Mouse (Mus musculus) limb, embryonic 15.5 days (tissue): ENCODE data around the gene Iqgap1. TPM values are rescaled to one million over a fixed set of nuclear protein-coding genes. Genes with fewer than 3 reads are reported as not detected.
A peak's percentile ranks its signal among the peaks of the same experiment; 100 is the strongest.

ENCODE experiments used
- ATAC-seq: fragments of 200-750 bp; cut with Nextera tagmentation; 2 replicates; pipeline ENCODE4 v1.8.0; 2017; ENCODE audit warnings: low read depth, moderate TSS enrichment; ENCODE audit not compliant: insufficient number of reproducible peaks, low FRiP score, low TSS enrichment
- H3K27ac ChIP-seq: fragments of 300-500 bp; sonication (generic); 2 replicates; pipeline ENCODE4 v1.5.1; 2015; ENCODE audit warnings: moderate library complexity, mild to moderate bottlenecking, inconsistent platforms
- H3K27me3 ChIP-seq: fragments of 300-500 bp; sonication (generic); 2 replicates; pipeline ENCODE4 v1.6.1; 2015; ENCODE audit warnings: inconsistent platforms
- H3K36me3 ChIP-seq: fragments of 300-500 bp; sonication (generic); 2 replicates; pipeline ENCODE4 v1.6.1; 2015; ENCODE audit warnings: inconsistent platforms
- H3K4me1 ChIP-seq: fragments of 300-500 bp; sonication (generic); 2 replicates; pipeline ENCODE4 v1.6.1; 2015; ENCODE audit warnings: inconsistent platforms
- H3K4me2 ChIP-seq: fragments of 300-500 bp; sonication (generic); 2 replicates; pipeline ENCODE4 v1.6.1; 2015; ENCODE audit warnings: mild to moderate bottlenecking, inconsistent platforms
- H3K4me3 ChIP-seq: fragments of 300-500 bp; sonication (generic); 2 replicates; pipeline ENCODE4 v1.5.1; 2015; ENCODE audit warnings: mild to moderate bottlenecking, inconsistent platforms
- H3K9ac ChIP-seq: fragments of 300-500 bp; sonication (generic); 2 replicates; pipeline ENCODE4 v1.6.1; 2015; ENCODE audit warnings: inconsistent platforms
- H3K9me3 ChIP-seq: fragments of 300-500 bp; sonication (generic); 2 replicates; pipeline ENCODE4 v1.6.1; 2016; ENCODE audit warnings: inconsistent platforms
- WGBS: fragments of 180-500 bp; shearing (Covaris S2); methylation state at CpG from one replicate; pipeline ENCODE4 v1.1.7; 2015; 5-methylcytosine and 5-hydroxymethylcytosine counted together
- polyA plus RNA-seq: library from polyadenylated mRNA; unstranded; fragments of >200 nt; fragmentation: Nextera tagmentation; extraction: Ambion mirVana; gene quantifications from 2 replicates; pipeline ENCODE4 v1.2.1, GENCODE M21; 2015

Iqgap1 gene
- polyA plus RNA-seq, 1 experiment from 2014 or later: 103 TPM

DNA sequence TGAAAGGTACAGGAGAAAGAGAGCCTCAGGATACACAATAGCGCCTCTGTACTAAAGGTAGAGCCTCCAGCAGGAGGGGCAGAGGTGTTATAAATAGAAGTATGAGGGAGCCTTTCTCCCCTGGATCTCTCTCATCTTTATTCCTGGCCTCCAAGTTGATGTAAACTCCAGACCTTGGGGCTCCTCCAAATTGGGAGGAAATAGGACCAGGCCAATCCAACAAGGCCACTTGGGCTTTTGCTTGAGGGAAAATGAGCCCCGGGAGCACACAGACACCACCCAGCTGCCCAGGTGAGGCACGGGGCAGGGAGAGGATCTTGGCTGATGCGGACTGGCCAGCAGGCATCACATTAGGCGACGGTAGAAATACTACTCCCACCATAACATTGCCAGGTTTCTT lies 29.5 kb downstream of the Iqgap1 start:
- peaks cover 20% of the 10 kb centered on the region for H3K4me1 ChIP-seq
- H3K27ac ChIP-seq: peak overlapping the region; percentile 73
- ATAC-seq: peak; percentile 61; the same call in 1 of the 2 replicates
- H3K9ac ChIP-seq: no peak overlapping the region
- H3K36me3 ChIP-seq: peaks cover 43% of the 10 kb centered on the region
- H3K4me3 ChIP-seq: no peak overlapping the region
- no peaks in the 10 kb centered on the region for H3K9me3 ChIP-seq
- WGBS: 63% methylated on average over 6 of the region's 6 CpGs
- no peak overlapping the region for H3K4me2 ChIP-seq
- no peaks in the 10 kb centered on the region for H3K27me3 ChIP-seq

- H3K27ac ChIP-seq: no peak overlapping the region
- ATAC-seq: no peak
- WGBS: 64% methylated on average over 5 of the region's 5 CpGs
Measured at GRCm38 (mm10) chr7:80789534-80789933, 36.2 kb downstream of the Iqgap1 start.

DNA sequence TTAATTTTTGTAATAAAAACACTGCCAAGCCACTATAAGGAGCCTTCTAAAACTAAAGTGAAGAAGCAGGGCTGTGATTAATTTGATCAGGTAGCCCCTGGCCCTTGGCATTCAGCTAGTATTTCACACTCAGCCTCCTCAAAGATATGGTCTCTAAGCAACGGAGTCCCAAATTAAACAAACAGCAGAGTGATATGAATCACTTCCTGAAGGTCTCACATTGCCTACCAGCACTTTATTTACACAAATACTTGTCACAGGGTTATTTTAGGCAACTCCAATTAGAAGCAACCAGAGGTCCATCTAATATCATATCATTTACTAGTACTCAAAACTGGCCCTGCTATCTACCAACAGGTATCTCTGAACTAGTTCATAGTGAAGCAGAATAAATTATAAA lies 36.7 kb downstream of the Iqgap1 start:
- Histone ChIP-seq H3K27ac (no peak overlapping the region), H3K4me3 (no peak overlapping the region), H3K36me3 (peaks cover 4% of the 10 kb centered on the region; the same call in 1 of the 2 replicates), H3K9ac (no peak overlapping the region), H3K4me2 (no peak overlapping the region), H3K27me3 (no peaks in the 10 kb centered on the region), H3K4me1 (peaks cover 25% of the 10 kb centered on the region), H3K9me3 (no peaks in the 10 kb centered on the region)
- WGBS: 51% methylated on average over 1 of the region's 1 CpGs
- ATAC-seq: no peak

More at GRCm38 (mm10) chr7:80789534-80789933, 36.2 kb downstream of the Iqgap1 start:
- H3K9ac ChIP-seq: no peak overlapping the region
- no peak overlapping the region for H3K4me3 ChIP-seq
- H3K9me3 ChIP-seq: no peaks in the 10 kb centered on the region
- H3K36me3 ChIP-seq: peaks cover 4% of the 10 kb centered on the region; the same call in 1 of the 2 replicates
- H3K27me3 ChIP-seq: no peaks in the 10 kb centered on the region
- peaks cover 25% of the 10 kb centered on the region for H3K4me1 ChIP-seq
- no peak overlapping the region for H3K4me2 ChIP-seq

GRCm38 (mm10) chr7:80788002-80788401 lies 37.8 kb downstream of the Iqgap1 start:
- no peaks in the 10 kb centered on the region for H3K36me3 ChIP-seq
- no peak for ATAC-seq
- no peak overlapping the region for H3K9ac ChIP-seq
- H3K27ac ChIP-seq: no peak overlapping the region
- no peak overlapping the region for H3K4me2 ChIP-seq
- WGBS: 88% methylated on average over 7 of the region's 7 CpGs
- no peak overlapping the region for H3K4me3 ChIP-seq
- no peaks in the 10 kb centered on the region for H3K9me3 ChIP-seq
- H3K4me1 ChIP-seq: peaks cover 36% of the 10 kb centered on the region
- H3K27me3 ChIP-seq: no peaks in the 10 kb centered on the region

GRCm38 (mm10) chr7:80786746-80787145 lies 39.0 kb downstream of the Iqgap1 start:
- peaks cover 43% of the 10 kb centered on the region for H3K4me1 ChIP-seq
- no peak overlapping the region for H3K4me3 ChIP-seq
- ATAC-seq: no peak
- WGBS: 31% methylated on average over 6 of the region's 6 CpGs
- peak overlapping the region; percentile 75 for H3K27ac ChIP-seq
- H3K9ac ChIP-seq: no peak overlapping the region
- no peak overlapping the region for H3K4me2 ChIP-seq
- H3K36me3 ChIP-seq: no peaks in the 10 kb centered on the region
- no peaks in the 10 kb centered on the region for H3K27me3 ChIP-seq
- H3K9me3 ChIP-seq: no peaks in the 10 kb centered on the region

- Histone ChIP-seq H3K4me3 (no peak overlapping the region), H3K4me1 (peaks cover 41% of the 10 kb centered on the region), H3K27ac (peak overlapping the region; percentile 40), H3K36me3 (no peaks in the 10 kb centered on the region), H3K9me3 (no peaks in the 10 kb centered on the region), H3K4me2 (no peak overlapping the region), H3K27me3 (no peaks in the 10 kb centered on the region), H3K9ac (no peak overlapping the region)
- WGBS: 83% methylated on average over 5 of the region's 5 CpGs
- ATAC-seq: no peak
Measured at GRCm38 (mm10) chr7:80783841-80784240, 41.9 kb downstream of the Iqgap1 start.

- Histone ChIP-seq H3K4me2 (no peak overlapping the region), H3K27ac (peak overlapping the region; percentile 23), H3K27me3 (no peaks in the 10 kb centered on the region), H3K36me3 (no peaks in the 10 kb centered on the region), H3K4me1 (peaks cover 47% of the 10 kb centered on the region), H3K9me3 (no peaks in the 10 kb centered on the region), H3K9ac (no peak overlapping the region), H3K4me3 (no peak overlapping the region)
- no peak for ATAC-seq
- 61% methylated on average over 17 of the region's 17 CpGs for WGBS
Measured at GRCm38 (mm10) chr7:80782155-80783109, 43.3 kb downstream of the Iqgap1 start.

GRCm38 (mm10) chr7:80781444-80782120 lies 44.2 kb downstream of the Iqgap1 start:
- Histone ChIP-seq H3K36me3 (no peaks in the 10 kb centered on the region), H3K27me3 (no peaks in the 10 kb centered on the region), H3K9ac (no peak overlapping the region), H3K9me3 (no peaks in the 10 kb centered on the region), H3K4me3 (no peak overlapping the region), H3K4me2 (no peak overlapping the region), H3K4me1 (peaks cover 41% of the 10 kb centered on the region), H3K27ac (peak overlapping the region; percentile 38)
- no peak for ATAC-seq
- WGBS: 74% methylated on average over 9 of the region's 9 CpGs

GRCm38 (mm10) chr7:80778958-80779669 lies 46.7 kb downstream of the Iqgap1 start:
- peak; percentile 75 for ATAC-seq
- no peak overlapping the region; the same call in 1 of the 2 replicates for H3K4me2 ChIP-seq
- H3K9me3 ChIP-seq: no peaks in the 10 kb centered on the region
- peaks cover 33% of the 10 kb centered on the region for H3K4me1 ChIP-seq
- no peak overlapping the region for H3K9ac ChIP-seq
- H3K27ac ChIP-seq: peak overlapping the region; percentile 67
- 64% methylated on average over 12 of the region's 12 CpGs for WGBS
- H3K36me3 ChIP-seq: no peaks in the 10 kb centered on the region
- H3K27me3 ChIP-seq: no peaks in the 10 kb centered on the region
- H3K4me3 ChIP-seq: no peak overlapping the region

DNA sequence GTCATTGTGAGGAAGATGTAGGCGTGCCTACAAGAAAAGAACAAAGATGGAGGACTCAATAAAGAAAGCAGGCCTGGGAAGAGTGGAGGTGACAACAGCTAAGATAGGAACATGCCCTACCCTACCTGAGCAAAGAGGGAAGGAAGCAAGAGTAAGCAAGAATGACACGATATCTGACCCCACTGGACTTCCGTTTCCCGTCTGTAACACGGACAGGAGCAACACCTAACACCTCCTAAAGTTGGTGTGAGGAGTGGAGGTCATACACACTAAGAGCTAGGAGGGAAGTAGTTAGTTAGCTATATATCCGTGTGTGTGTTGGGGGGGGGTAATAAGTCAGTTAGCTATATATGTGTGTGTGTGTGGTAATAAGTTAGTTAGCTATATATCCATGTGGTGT lies 47.4 kb downstream of the Iqgap1 start:
- ATAC-seq: no peak
- no peaks in the 10 kb centered on the region for H3K9me3 ChIP-seq
- H3K4me1 ChIP-seq: peaks cover 30% of the 10 kb centered on the region
- no peak overlapping the region for H3K4me2 ChIP-seq
- H3K36me3 ChIP-seq: no peaks in the 10 kb centered on the region
- H3K4me3 ChIP-seq: no peak overlapping the region
- H3K27ac ChIP-seq: 0 out of 2 replicates have a peak overlapping the region, but pooled peaks have one; percentile 67
- 88% methylated on average over 6 of the region's 6 CpGs for WGBS
- no peaks in the 10 kb centered on the region for H3K27me3 ChIP-seq
- no peak overlapping the region for H3K9ac ChIP-seq

GRCm38 (mm10) chr7:80777151-80777550 lies 48.6 kb downstream of the Iqgap1 start:
- Histone ChIP-seq H3K9me3 (no peaks in the 10 kb centered on the region), H3K4me3 (no peak overlapping the region), H3K4me2 (no peak overlapping the region), H3K9ac (no peak overlapping the region), H3K4me1 (peaks cover 23% of the 10 kb centered on the region), H3K27me3 (no peaks in the 10 kb centered on the region), H3K27ac (peak overlapping the region; percentile 0), H3K36me3 (no peaks in the 10 kb centered on the region)
- no peak for ATAC-seq
- WGBS: 50% methylated on average over 8 of the region's 8 CpGs
